26 mouse cellular contexts compared by ENCODE assay signal in the genomic region with DNA sequence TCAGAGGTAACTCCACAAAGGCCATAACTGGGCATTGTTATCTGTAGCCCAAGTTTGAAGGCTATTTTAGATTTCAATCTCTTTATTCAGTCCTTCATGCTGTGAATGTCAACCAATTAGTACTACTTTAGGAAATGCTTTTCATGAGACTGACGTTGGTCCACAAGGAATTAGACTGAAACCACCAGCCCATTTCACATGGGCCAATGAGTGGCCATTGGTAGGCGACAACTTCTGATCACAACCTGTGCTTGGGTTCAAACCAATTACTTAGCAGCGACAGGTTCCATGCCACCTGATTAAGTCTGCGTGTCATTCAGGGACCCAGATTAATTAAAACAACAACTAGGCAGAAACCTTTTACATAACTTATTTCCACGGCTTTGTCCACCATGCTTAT.
DNase-seq lines count a peak whose midpoint lies in the region; ATAC-seq lines count a peak whose summit lies in the region.
"Had no signal": no experiment of that assay in that cellular context is flagged by ENCODE, and none has a peak within 500 bp of the region (broad histone marks: within the 10 kb centered on the region; RNA-seq: fewer than 3 reads in every experiment).

No protein-coding gene starts in this region.

- no peak overlapping the region for H3K4me3 ChIP-seq in forebrain, embryonic 11.5 days (ENCODE audit: low read depth, low read length)
- H3K4me3 ChIP-seq in forebrain, embryonic 15.5 days, result no peak overlapping the region
- H3K4me3 ChIP-seq in hindbrain, embryonic 14.5 days (replicated peaks; ENCODE audit: low read length), result no peak overlapping the region
- H3K4me3 ChIP-seq: embryonic facial prominence, embryonic 13.5 days; heart, adult 2 months; heart, embryonic 10.5 days; heart, embryonic 13.5 days; hindbrain, embryonic 12.5 days; intestine, embryonic 15.5 days had no signal

- H3K27me3 ChIP-seq in forebrain, embryonic 11.5 days (ENCODE audit: control insufficient read depth, insufficient read depth, low read length), result no peaks in the 10 kb centered on the region; the same call in 1 of the 2 replicates
- H3K27me3 ChIP-seq in forebrain, embryonic 15.5 days, result peaks cover 8% of the 10 kb centered on the region; the same call in 1 of the 2 replicates
- no peaks in the 10 kb centered on the region for H3K27me3 ChIP-seq in hindbrain, embryonic 14.5 days (ENCODE audit: control insufficient read depth, insufficient read depth, low read length)
- H3K27me3 ChIP-seq: embryonic facial prominence, embryonic 13.5 days; heart, embryonic 13.5 days; hindbrain, embryonic 12.5 days; intestine, embryonic 15.5 days had no signal

- H3K27ac ChIP-seq in forebrain, embryonic 11.5 days (ENCODE audit: low read depth, low read length), result no peak overlapping the region
- H3K27ac ChIP-seq in forebrain, embryonic 15.5 days (replicated peaks), result no peak overlapping the region
- H3K27ac ChIP-seq in hindbrain, embryonic 14.5 days, result no peak overlapping the region
- H3K27ac ChIP-seq: embryonic facial prominence, embryonic 13.5 days; heart, adult 2 months; heart, embryonic 10.5 days; heart, embryonic 13.5 days; hindbrain, embryonic 12.5 days; intestine, embryonic 15.5 days had no signal

- peaks cover 2% of the 10 kb centered on the region; the same call in 1 of the 2 replicates for H3K4me1 ChIP-seq in forebrain, embryonic 11.5 days (replicated peaks; ENCODE audit: control insufficient read depth, insufficient read depth, low read length)
- H3K4me1 ChIP-seq in forebrain, embryonic 15.5 days, result 0 out of 2 replicates have a peak, but pooled peaks cover 4% of the 10 kb centered on the region
- no peaks in the 10 kb centered on the region for H3K4me1 ChIP-seq in hindbrain, embryonic 14.5 days (replicated peaks; ENCODE audit: control insufficient read depth, insufficient read depth, low read length)
- H3K4me1 ChIP-seq: embryonic facial prominence, embryonic 13.5 days; heart, embryonic 10.5 days; heart, embryonic 13.5 days; hindbrain, embryonic 12.5 days; intestine, embryonic 15.5 days had no signal

- 21% methylated on average over 5 of the region's 5 CpGs for whole genome bisulfite sequencing in forebrain, embryonic 11.5 days
- 14% methylated on average over 5 of the region's 5 CpGs for WGBS in forebrain, embryonic 15.5 days
- WGBS in hindbrain, embryonic 14.5 days, result 71% methylated on average over 5 of the region's 5 CpGs

- ATAC-seq in forebrain, embryonic 11.5 days (replicated peaks; ENCODE audit: low FRiP score), result peak; percentile 60; the same call in 1 of the 2 replicates
- no peak for ATAC-seq in forebrain, embryonic 15.5 days (replicated peaks)
- ATAC-seq in hindbrain, embryonic 14.5 days (ENCODE audit: low FRiP score), result no peak
- ATAC-seq: hindbrain, embryonic 16.5 days; intestine, embryonic 15.5 days; Patski had no signal

- no peaks in the 10 kb centered on the region for H3K36me3 ChIP-seq in forebrain, embryonic 11.5 days (ENCODE audit: control insufficient read depth, insufficient read depth, low read length)
- H3K36me3 ChIP-seq in forebrain, embryonic 15.5 days, result no peaks in the 10 kb centered on the region
- no peaks in the 10 kb centered on the region for H3K36me3 ChIP-seq in hindbrain, embryonic 14.5 days (replicated peaks; ENCODE audit: control insufficient read depth, insufficient read depth)
- H3K36me3 ChIP-seq: embryonic facial prominence, embryonic 13.5 days; heart, embryonic 10.5 days; heart, embryonic 13.5 days; hindbrain, embryonic 12.5 days; intestine, embryonic 15.5 days had no signal

- no peak overlapping the region for H3K9ac ChIP-seq in forebrain, embryonic 11.5 days (ENCODE audit: low read length)
- no peak overlapping the region for H3K9ac ChIP-seq in forebrain, embryonic 15.5 days (replicated peaks)
- H3K9ac ChIP-seq in hindbrain, embryonic 14.5 days, result no peak overlapping the region
- H3K9ac ChIP-seq: embryonic facial prominence, embryonic 13.5 days; heart, embryonic 13.5 days; hindbrain, embryonic 12.5 days; intestine, embryonic 15.5 days had no signal

- no peak overlapping the region for H3K4me2 ChIP-seq in forebrain, embryonic 11.5 days (ENCODE audit: low read depth, low read length, severe bottlenecking)
- no peak overlapping the region for H3K4me2 ChIP-seq in forebrain, embryonic 15.5 days (replicated peaks)
- no peak overlapping the region for H3K4me2 ChIP-seq in hindbrain, embryonic 14.5 days (replicated peaks)
- H3K4me2 ChIP-seq: embryonic facial prominence, embryonic 13.5 days; heart, embryonic 13.5 days; hindbrain, embryonic 12.5 days; intestine, embryonic 15.5 days had no signal

- DNase-seq in embryo, embryonic 10 days (ENCODE audit: low spot score), result peak; percentile 24
- DNase-seq in embryo, embryonic 10.5 days (ENCODE audit: low spot score), result no peak
- DNase-seq in forebrain, embryonic 11.5 days (ENCODE audit: low spot score), result peak; percentile 51
- DNase-seq in heart, adult 11 months, result peak; percentile 52
- DNase-seq in heart, postnatal 4 days, result no peak
- no peak for DNase-seq in hindbrain, embryonic 14.5 days (ENCODE audit: low spot score)
- no peak for DNase-seq in layer of hippocampus, postnatal 36 days
- DNase-seq: adrenal gland, adult 2 months; adrenal gland, postnatal 14 days; cerebellum, adult 11-12 months; cerebellum, adult 8-10 months; cerebellum, postnatal 10 days; cerebellum, postnatal 36 days; gastrocnemius, postnatal 25 days; heart, adult 2 months; heart, postnatal 14 days; kidney, adult 11 months; kidney, adult 8-10 months had no signal

- no peaks in the 10 kb centered on the region for H3K9me3 ChIP-seq in forebrain, embryonic 11.5 days (ENCODE audit: control insufficient read depth, low read length)
- no peaks in the 10 kb centered on the region for H3K9me3 ChIP-seq in forebrain, embryonic 15.5 days
- no peaks in the 10 kb centered on the region for H3K9me3 ChIP-seq in hindbrain, embryonic 14.5 days (ENCODE audit: control insufficient read depth, low read length)
- H3K9me3 ChIP-seq: embryonic facial prominence, embryonic 13.5 days; heart, embryonic 10.5 days; heart, embryonic 13.5 days; hindbrain, embryonic 12.5 days; intestine, embryonic 15.5 days had no signal

Comparison
In these comparisons a context has a peak if more than half of its experiments do, and no peak if none do; other contexts are left out.
1. DNase-seq: peak in embryo, embryonic 10 days (single experiment), forebrain, embryonic 11.5 days (single experiment) and heart, adult 11 months (single experiment); none in embryo, embryonic 10.5 days (single experiment), heart, postnatal 4 days (single experiment), hindbrain, embryonic 14.5 days (single experiment) and layer of hippocampus, postnatal 36 days (0 of 2).